Comparison of ENCODE assay signal across 10 mouse cellular contexts in the genomic region with DNA sequence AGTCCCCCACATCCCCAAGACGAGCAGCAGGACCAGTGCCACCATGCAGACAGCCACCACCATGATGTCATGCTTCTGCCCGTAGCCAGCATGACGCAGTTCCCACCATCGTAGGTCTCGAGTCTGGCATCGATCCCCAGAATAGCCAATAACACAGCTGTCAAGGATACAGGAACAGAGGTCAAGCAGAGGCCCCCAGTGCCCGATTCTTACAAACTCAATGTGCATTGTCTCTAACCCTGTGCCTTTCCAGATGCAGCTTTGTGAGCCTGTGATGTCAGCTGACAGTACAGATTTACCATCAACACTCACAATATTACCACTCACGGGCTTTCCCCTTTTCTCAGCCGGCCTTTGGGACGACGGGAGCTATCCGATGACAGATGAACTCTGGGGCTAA.
"Had no signal": no experiment of that assay in that cellular context is flagged by ENCODE, and none has a peak within 500 bp of the region (broad histone marks: within the 10 kb centered on the region; RNA-seq: fewer than 3 reads in every experiment).

No protein-coding gene starts in this region.

- H3K4me1 ChIP-seq: liver, embryonic 12.5 days; midbrain, embryonic 12.5 days; neural tube, embryonic 12.5 days had no signal

- H3K9me3 ChIP-seq: liver, embryonic 12.5 days; midbrain, embryonic 12.5 days; neural tube, embryonic 12.5 days; neural tube, embryonic 15.5 days had no signal

- H3K4me2 ChIP-seq: liver, embryonic 12.5 days; lung, embryonic 14.5 days; midbrain, embryonic 12.5 days; neural tube, embryonic 12.5 days; neural tube, embryonic 15.5 days had no signal

- H3K4me3 ChIP-seq: liver, embryonic 12.5 days; midbrain, embryonic 12.5 days; myocyte; neural tube, embryonic 12.5 days; neural tube, embryonic 15.5 days had no signal

- ATAC-seq: liver, embryonic 12.5 days had no signal

- H3K36me3 ChIP-seq: liver, embryonic 12.5 days; midbrain, embryonic 12.5 days; neural tube, embryonic 12.5 days; neural tube, embryonic 15.5 days had no signal

- DNase-seq: right cerebral cortex, postnatal 25 days; thymus, adult 18-20 months; thymus, postnatal 36 days had no signal

- H3K27ac ChIP-seq: liver, embryonic 12.5 days; liver, embryonic 14.5 days; midbrain, embryonic 12.5 days; neural tube, embryonic 12.5 days; neural tube, embryonic 15.5 days had no signal

- H3K27me3 ChIP-seq: liver, embryonic 12.5 days; midbrain, embryonic 12.5 days; neural tube, embryonic 12.5 days; neural tube, embryonic 15.5 days had no signal

- H3K9ac ChIP-seq: liver, embryonic 12.5 days; liver, embryonic 14.5 days; lung, embryonic 14.5 days; midbrain, embryonic 12.5 days; neural tube, embryonic 12.5 days; neural tube, embryonic 15.5 days had no signal
